Mouse (Mus musculus): ENCODE measurements around the gene Zfp600. TPM values are rescaled to one million over a fixed set of nuclear protein-coding genes. Genes with fewer than 3 reads are reported as not detected.
"Not testable (repeated sequence)": the region's sequence is repeated elsewhere in the genome, so short reads cannot be mapped to it uniquely, and the experiment has no call there.

The Zfp600 gene
- not detected in 2 replicates for polyA plus RNA-seq (2012; rRNA removed)

GRCm38 (mm10) chr4:146156524-146156923 lies at the start of gene Zfp600:
Gene Zfp600, plus strand, starts transcription at chr4:146156824.
- DNase-seq: not testable (repeated sequence)
- no CpG with 5 or more reads among the region's 6 CpGs for WGBS

GRCm38 (mm10) chr4:146162893-146163292 lies 6.3 kb downstream of the Zfp600 start:
- H3K4me3 ChIP-seq (replicated peaks; ENCODE audit: insufficient read depth, low read depth, low read length); DNase-seq; H3K4me1 ChIP-seq (ENCODE audit: control insufficient read depth, insufficient read depth, low read length); H3K27ac ChIP-seq (ENCODE audit: insufficient read depth, low read length); H3K27me3 ChIP-seq (ENCODE audit: control insufficient read depth, insufficient read depth, low read length): not testable (repeated sequence)
- WGBS: 70% methylated on average over 4 of the region's 4 CpGs

More at GRCm38 (mm10) chr4:146156524-146156923, at the start of gene Zfp600:
- H3K27ac ChIP-seq (ENCODE audit: insufficient read depth, low read length); H3K4me1 ChIP-seq (ENCODE audit: control insufficient read depth, insufficient read depth, low read length); H3K27me3 ChIP-seq (ENCODE audit: control insufficient read depth, insufficient read depth, low read length); H3K4me3 ChIP-seq (replicated peaks; ENCODE audit: insufficient read depth, low read depth, low read length): not testable (repeated sequence)

- not testable (repeated sequence) for H3K4me3 ChIP-seq (replicated peaks; ENCODE audit: insufficient read depth, low read depth, low read length); H3K4me1 ChIP-seq (ENCODE audit: control insufficient read depth, insufficient read depth, low read length)
- WGBS: 75% methylated on average over 3 of the region's 3 CpGs
Measured at GRCm38 (mm10) chr4:146167202-146167832, 10.7 kb downstream of the Zfp600 start.

GRCm38 (mm10) chr4:146167879-146168532 lies 11.4 kb downstream of the Zfp600 start:
- WGBS: 77% methylated on average over 10 of the region's 10 CpGs
- not testable (repeated sequence) for H3K27me3 ChIP-seq (ENCODE audit: control insufficient read depth, insufficient read depth, low read length); H3K4me3 ChIP-seq (replicated peaks; ENCODE audit: insufficient read depth, low read depth, low read length); DNase-seq; H3K27ac ChIP-seq (ENCODE audit: insufficient read depth, low read length); H3K4me1 ChIP-seq (ENCODE audit: control insufficient read depth, insufficient read depth, low read length)

More at GRCm38 (mm10) chr4:146167202-146167832, 10.7 kb downstream of the Zfp600 start:
- H3K27me3 ChIP-seq (ENCODE audit: control insufficient read depth, insufficient read depth, low read length); H3K27ac ChIP-seq (ENCODE audit: insufficient read depth, low read length); DNase-seq: not testable (repeated sequence)

GRCm38 (mm10) chr4:146168730-146169215 lies 12.1 kb downstream of the Zfp600 start:
- H3K4me1 ChIP-seq (ENCODE audit: control insufficient read depth, insufficient read depth, low read length); H3K4me3 ChIP-seq (replicated peaks; ENCODE audit: insufficient read depth, low read depth, low read length); DNase-seq; H3K27ac ChIP-seq (ENCODE audit: insufficient read depth, low read length); H3K27me3 ChIP-seq (ENCODE audit: control insufficient read depth, insufficient read depth, low read length): not testable (repeated sequence)
- no CpG with 5 or more reads among the region's 2 CpGs for WGBS

GRCm38 (mm10) chr4:146173378-146174226 lies 17.0 kb downstream of the Zfp600 start:
- not testable (repeated sequence) for H3K4me1 ChIP-seq (ENCODE audit: control insufficient read depth, insufficient read depth, low read length); H3K4me3 ChIP-seq (replicated peaks; ENCODE audit: insufficient read depth, low read depth, low read length); H3K27ac ChIP-seq (ENCODE audit: insufficient read depth, low read length); DNase-seq; H3K27me3 ChIP-seq (ENCODE audit: control insufficient read depth, insufficient read depth, low read length)
- WGBS: 47% methylated on average over 4 of the region's 4 CpGs

- WGBS: 84% methylated on average over 2 of the region's 2 CpGs
- H3K4me3 ChIP-seq (replicated peaks; ENCODE audit: insufficient read depth, low read depth, low read length); H3K27me3 ChIP-seq (ENCODE audit: control insufficient read depth, insufficient read depth, low read length); H3K4me1 ChIP-seq (ENCODE audit: control insufficient read depth, insufficient read depth, low read length); H3K27ac ChIP-seq (ENCODE audit: insufficient read depth, low read length); DNase-seq: not testable (repeated sequence)
Measured at GRCm38 (mm10) chr4:146204357-146204756, 47.7 kb downstream of the Zfp600 start.

GRCm38 (mm10) chr4:146239252-146240244 lies 82.9 kb downstream of the Zfp600 start:
- H3K27ac ChIP-seq (ENCODE audit: insufficient read depth, low read length); DNase-seq; H3K4me3 ChIP-seq (replicated peaks; ENCODE audit: insufficient read depth, low read depth, low read length); H3K27me3 ChIP-seq (ENCODE audit: control insufficient read depth, insufficient read depth, low read length); H3K4me1 ChIP-seq (ENCODE audit: control insufficient read depth, insufficient read depth, low read length): not testable (repeated sequence)
- WGBS: 8% methylated on average over 31 of the region's 113 CpGs

GRCm38 (mm10) chr4:146242119-146242518 lies 85.5 kb downstream of the Zfp600 start:
- WGBS: 67% methylated on average over 5 of the region's 5 CpGs
- DNase-seq; H3K4me1 ChIP-seq (ENCODE audit: control insufficient read depth, insufficient read depth, low read length); H3K4me3 ChIP-seq (replicated peaks; ENCODE audit: insufficient read depth, low read depth, low read length); H3K27ac ChIP-seq (ENCODE audit: insufficient read depth, low read length); H3K27me3 ChIP-seq (ENCODE audit: control insufficient read depth, insufficient read depth, low read length): not testable (repeated sequence)

Data from cerebellum, adult 2 months (tissue).